Mouse (Mus musculus) lung, adult 2 months (tissue): ENCODE results near the gene Git1.

Experiments
- CTCF ChIP-seq: fragments of 200-500 bp; IDR thresholded peaks from 2 replicates; pipeline ENCODE4 v1.5.1; 2011; ENCODE audit warnings: mild to moderate bottlenecking, low read length, control low read depth; ENCODE audit not compliant: insufficient read depth
- POLR2A ChIP-seq: fragments of 200-500 bp; IDR thresholded peaks from 2 replicates; pipeline ENCODE4 v1.6.1; 2011; ENCODE audit warnings: low read depth, mild to moderate bottlenecking, control low read depth, low read length, borderline replicate concordance; ENCODE audit errors: extremely low read depth

GRCm38 (mm10) chr11:77461856-77462255, 31.5 kb upstream of the Git1 start:
- TF ChIP-seq POLR2A = no peak
- TF ChIP-seq CTCF = no peak
